Mouse (Mus musculus) cerebellum, adult 8-10 months (tissue): ENCODE results near the gene Eif4a1.
A peak's percentile ranks its signal among the peaks of the same experiment; 100 is the strongest.
"Not testable (repeated sequence)": the region's sequence is repeated elsewhere in the genome, so short reads cannot be mapped to it uniquely, and the experiment has no call there.

Experiments
- DNase-seq: peaks from one replicate; pipeline ENCODE4 v3.0.0; 2022

Eif4a1 gene

DNA sequence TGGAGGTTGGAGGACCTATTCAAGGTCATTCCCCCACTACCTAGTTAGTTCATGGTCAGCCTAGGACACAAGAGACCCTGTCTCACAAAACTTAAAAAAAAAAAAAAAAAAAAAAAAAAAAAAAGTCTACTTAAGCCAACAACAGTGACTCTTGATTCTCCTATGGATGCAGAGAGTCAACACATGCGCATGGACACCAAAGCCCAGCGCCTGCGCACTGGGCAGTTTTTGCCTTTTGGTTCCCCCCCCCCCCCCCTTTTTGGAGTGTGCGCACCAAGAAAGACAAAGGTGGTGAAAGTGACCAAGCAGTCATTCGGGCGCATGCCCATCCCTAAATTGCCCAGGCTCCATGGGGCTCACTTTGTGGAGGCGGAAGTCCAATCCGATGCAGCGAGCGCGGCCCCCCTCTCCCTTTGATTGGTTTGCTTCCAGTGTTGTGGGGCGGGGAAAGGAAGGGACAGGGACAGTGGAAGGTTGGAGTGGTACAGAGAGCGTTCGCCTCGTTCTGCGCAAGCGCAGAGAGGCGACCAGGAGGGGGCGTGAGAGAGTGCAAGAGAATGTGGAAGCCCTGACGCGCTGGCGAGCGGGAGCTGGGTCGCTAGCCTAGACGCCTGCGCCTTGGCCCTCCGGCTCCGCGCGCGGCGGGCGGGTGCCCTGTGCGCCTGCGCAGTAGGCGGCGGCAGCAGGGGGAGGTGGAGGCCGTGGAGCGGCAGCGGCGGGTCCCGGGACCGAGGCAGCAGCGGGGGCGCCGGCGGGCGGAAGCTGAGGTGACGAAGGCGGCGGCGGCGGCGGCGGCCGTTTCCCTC lies 39.7 kb downstream of the Eif4a1 start, which contains the start of gene Fxr2:
Fxr2 (plus strand) TSS at position 707 of the 806 bp plus-strand sequence.
- peak; percentile 100 for DNase-seq

DNA sequence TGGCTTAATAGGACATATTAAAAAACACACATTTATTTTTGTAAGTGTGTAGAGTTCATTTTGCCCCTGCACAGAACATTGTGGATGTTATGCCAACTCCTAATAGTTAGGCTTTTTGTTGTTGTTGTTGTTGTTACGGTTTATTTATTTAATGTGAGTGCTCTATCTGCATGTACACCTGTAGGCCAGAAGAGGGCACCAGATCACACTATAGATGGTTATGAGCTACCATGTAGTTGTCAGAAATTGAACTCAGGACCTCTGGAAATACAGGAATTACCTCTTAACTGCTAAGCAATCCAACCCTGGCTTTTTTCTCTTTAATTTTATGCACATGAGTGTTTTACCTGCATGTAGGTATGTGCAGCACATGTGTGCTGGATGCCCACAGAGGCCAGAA lies 42.4 kb downstream of the Eif4a1 start:
- no peak for DNase-seq

DNA sequence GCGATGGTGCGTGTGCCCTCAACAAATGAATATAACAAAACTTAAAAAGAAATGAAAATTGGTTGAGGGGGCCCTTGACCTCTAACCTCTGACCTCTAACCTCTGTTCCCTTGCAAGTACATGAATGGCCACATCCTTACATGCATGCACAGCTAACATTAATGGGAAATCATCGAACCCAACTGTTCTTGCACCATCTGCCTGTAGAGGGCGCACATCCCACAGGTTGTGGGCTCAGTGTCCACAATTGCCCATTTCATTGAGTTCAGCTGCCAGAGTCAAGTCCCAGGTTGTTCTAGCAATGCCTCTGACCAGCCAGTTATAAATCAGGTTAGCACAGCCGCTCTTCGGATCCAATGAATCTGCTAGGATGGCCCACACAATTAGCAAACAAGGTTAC lies 43.9 kb downstream of the Eif4a1 start:
- DNase-seq = peak; percentile 82

DNA sequence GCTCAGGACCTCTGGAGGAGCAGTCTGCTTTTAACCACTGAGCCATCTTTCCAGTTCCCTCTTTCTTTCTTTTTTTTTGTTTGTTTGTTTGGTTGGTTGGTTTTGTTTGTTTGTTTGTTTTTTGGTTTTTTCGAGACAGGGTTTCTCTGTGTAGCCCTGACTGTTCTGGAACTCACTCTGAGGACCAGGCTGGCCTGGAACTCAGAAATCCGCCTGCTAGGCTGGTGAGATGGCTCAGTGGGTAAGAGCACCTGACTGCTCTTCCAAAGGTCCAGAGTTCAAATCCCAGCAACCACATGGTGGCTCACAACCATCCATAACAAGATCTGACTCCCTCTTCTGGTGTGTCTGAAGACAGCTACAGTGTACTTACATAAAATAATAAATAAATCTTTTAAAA lies 47.9 kb downstream of the Eif4a1 start:
- DNase-seq = not testable (repeated sequence)

DNA sequence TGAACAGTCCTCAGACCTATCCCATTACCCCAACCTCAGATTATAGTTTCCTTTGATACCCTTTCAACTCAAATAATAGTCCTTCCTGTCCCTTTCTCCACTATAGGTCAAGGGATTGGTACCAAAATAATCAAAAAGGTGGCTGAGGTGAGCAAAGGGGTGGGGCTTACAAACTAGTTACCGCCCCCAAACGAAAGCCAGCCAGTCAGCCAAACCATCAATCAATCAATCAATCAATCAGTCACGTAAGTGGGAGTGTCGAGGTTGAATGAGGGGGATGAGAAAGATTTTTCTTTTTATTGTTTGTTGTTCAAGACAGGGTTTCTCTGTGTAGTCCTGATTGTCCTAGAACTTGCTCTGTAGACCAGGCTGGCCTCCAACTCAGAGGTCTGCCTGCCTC lies 49.2 kb downstream of the Eif4a1 start:
- DNase-seq = no peak

DNA sequence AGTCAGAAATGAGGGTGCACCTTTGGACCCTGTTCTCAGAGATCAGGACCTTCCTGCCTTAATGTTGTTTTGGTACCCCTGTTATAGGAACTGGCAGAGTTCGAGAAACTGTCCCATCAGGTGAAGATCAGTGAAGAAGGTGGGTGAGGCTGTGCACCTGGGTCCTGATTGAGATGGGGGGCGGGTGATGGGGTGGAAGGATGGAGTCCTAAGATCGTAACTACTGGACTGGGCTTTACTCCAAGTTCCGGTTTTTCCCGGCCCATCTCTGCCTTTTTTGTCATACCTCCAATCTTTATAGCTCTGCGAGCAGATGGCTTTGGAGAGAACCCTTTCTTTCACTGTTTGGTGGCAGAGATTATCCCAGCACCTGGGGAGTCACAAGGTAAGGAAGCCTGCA lies 49.8 kb downstream of the Eif4a1 start:
- DNase-seq = peak; percentile 61

DNA sequence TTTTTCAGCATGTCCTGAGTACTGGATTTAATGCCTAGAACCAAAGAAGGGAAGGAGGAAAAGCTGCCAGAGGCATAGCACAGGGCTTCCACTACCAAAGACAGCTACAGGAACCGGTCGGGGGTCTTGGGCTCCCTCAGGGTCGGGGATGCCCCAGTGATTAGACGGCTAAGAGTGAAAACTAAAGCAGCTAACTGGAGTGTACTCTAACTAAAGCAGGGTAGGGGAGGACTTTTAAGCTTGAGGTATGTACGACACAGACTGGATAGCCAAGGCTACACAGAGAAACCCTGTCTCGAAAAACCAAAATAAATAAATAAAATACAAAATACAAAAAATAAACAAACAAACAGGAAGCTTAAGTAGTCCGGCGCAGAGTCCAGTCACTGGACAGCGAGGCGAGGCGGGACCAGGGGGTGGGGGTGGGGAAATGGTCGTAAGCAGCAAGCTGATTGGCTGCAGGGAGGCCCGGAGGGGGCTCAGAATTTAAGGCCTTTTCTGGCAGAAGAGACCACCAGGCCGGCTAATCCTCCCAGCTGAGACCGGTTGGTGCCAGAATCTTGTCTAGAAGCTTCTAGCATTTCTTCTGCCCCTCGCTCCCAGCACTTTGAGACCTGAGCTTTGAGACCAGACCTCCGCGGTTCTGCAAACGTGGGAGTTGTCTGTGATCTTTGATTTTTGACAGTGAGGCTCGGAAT lies 50.5 kb downstream of the Eif4a1 start, which contains the start of gene Sat2:
Sat2 (plus strand) TSS at position 454 of the 698 bp plus-strand sequence.
- DNase-seq = peak; percentile 54

DNA sequence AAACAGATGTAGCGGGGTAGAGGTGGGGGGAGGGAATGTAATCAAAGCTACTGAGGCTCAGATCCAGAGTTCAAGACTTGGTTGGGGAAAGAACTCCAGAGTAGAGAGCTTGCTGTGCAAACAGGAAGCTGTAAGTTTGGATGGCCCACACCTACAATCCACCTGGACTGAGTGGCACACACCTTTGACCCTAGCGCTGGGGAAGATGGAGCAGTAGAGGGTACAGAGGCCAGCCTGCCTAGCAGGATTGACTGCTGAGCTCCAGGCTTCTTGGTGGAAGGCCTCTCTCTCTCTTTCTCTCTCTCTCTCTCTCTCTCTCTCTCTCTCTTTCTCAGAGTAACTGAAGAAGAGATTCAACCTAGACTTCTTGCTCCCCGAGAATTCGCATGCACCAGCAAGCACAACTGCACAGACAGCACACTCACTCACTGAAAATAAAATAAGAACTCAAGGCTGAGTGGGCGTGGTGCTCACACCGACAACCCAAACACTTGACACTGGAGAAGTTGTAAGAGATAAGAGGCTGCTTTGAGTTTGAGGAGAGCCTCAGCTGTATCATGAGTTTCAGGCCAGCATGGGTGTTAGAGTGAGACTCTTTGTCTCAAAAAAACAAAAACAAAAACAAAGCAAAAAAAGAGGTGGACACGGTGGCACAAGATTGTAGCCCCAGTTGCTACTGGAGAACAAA lies 51.7 kb downstream of the Eif4a1 start:
- DNase-seq = no peak

DNA sequence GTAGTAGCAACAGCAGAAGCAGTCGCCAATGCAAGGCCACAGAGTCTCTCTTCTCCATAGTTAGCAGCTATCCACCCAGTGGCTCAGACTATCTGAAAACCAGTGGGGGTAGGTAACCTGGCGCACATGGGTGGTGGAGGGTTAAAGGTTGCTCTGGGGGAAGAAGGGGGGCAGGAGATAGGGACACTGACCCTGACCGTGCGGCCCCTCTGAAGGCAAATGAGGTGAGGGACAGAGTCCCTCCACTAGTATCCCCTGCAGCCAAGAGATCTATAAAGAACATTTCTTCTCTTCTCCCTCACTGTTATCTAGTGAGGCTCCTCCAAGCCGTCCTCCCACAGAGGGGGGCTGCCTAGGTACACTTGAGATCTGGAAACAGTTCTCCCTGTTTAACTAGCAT lies 54.4 kb downstream of the Eif4a1 start, which contains the start of gene Shbg:
Shbg (minus strand) TSS at position 101 of the 400 bp plus-strand sequence.
- DNase-seq = no peak
